Mouse (Mus musculus) megakaryocyte, embryonic 14.5 days (primary cell): ENCODE measurements around the gene Gng12. TPM values are rescaled to one million over a fixed set of nuclear protein-coding genes. Genes with fewer than 3 reads are reported as not detected.
"Not testable (repeated sequence)": the region's sequence is repeated elsewhere in the genome, so short reads cannot be mapped to it uniquely, and the experiment has no call there.

Experiments used
- H3K27me3 ChIP-seq: replicated peaks from 2 replicates; pipeline ENCODE3; 2012; ENCODE audit warnings: inconsistent platforms
- H3K36me3 ChIP-seq: replicated peaks from 2 replicates; pipeline ENCODE3; 2012; ENCODE audit warnings: low read length, inconsistent platforms, mixed read lengths
- H3K4me1 ChIP-seq: 2 replicates; pipeline ENCODE4 v1.6.1; 2012; ENCODE audit warnings: inconsistent platforms
- H3K4me3 ChIP-seq: replicated peaks from 2 replicates; pipeline ENCODE3; 2012; ENCODE audit warnings: moderate library complexity, mild to moderate bottlenecking, inconsistent platforms
- H3K9me3 ChIP-seq: 2 replicates; pipeline ENCODE4 v1.6.1; 2012; ENCODE audit warnings: inconsistent platforms
- FLI1 ChIP-seq: IDR thresholded peaks from 2 replicates; pipeline ENCODE4 v1.6.1; 2012; ENCODE audit warnings: low read length, inconsistent platforms, mixed read lengths
- GATA1 ChIP-seq: IDR thresholded peaks from 3 replicates; pipeline ENCODE4 v1.6.1; 2012; ENCODE audit warnings: mixed read lengths, low read length, inconsistent platforms, borderline replicate concordance
- polyA plus RNA-seq: library from polyadenylated mRNA; stranded (reverse); fragments of >175 nt; gene quantifications from 2 replicates; pipeline ENCODE4 v1.2.3, GENCODE M21; 2012; ENCODE audit warnings: low replicate concordance; ENCODE audit not compliant: insufficient read depth

Gene Gng12
- polyA plus RNA-seq, 1 experiment, result 24.2 TPM

DNA sequence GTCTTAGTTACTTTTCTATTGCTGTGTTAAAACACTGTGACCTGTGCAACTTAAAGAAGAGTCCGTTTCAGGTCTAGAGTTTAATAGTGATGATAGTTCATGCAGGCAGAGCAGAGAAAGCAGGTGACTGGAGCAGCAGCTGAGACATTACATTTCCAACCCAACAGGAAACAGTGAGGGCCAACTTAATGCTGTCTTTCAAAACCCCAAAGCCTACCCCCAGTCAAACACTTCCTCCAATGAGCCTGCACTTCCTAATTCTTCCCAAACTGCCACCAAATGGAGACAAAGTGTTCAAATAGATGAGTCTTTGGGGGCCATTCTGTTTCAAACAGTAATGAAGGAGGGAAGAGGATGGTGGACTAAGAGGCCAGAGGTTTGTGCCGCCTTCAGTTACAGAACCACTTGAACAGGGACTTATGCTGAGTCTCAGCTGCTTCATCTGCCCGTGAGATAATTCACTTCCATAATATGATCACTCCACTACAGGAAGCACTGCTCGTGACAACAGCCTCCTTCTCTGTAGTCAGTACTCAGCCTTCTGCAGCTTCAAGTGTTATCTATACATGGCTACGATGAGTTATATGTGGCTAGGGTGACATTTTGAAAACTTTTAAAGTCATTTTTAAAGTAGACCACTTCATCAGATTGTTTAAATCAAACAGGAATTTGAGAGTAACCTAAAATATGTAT, 55.7 kb downstream of the Gng12 start:
- Histone ChIP-seq H3K9me3 (no peaks in the 10 kb centered on the region), H3K36me3 (peaks cover 30% of the 10 kb centered on the region), H3K27me3 (no peaks in the 10 kb centered on the region), H3K4me1 (peaks cover 84% of the 10 kb centered on the region), H3K4me3 (peak overlapping the region; percentile 81)
- TF ChIP-seq GATA1 (no peak), FLI1 (no peak)

DNA sequence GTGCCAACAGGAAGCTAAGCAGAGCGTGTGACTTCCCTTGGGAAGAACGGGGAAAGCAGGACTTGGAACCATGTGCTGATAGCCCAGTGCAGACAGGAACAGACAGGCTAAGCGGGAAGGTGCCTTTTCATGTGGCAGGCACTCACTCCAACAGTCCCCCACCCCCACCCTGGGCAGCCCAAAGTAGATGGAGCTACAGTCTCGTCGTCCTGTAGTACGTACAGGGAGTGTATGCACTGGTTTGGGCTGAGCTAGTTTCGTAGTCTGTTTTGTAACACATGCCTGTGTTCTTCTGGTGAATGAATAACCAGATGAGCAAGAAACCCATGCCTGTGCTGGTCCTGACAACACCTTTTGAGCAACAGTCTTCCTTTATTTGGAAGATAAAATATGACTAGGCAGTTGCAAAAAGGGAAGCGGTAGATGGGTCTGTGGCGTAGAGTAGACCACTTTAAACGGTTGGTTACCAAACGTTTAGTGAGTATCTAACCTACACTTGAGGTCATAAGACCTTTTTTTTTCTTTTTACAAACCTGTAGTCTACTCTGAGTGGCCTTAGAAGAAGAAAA, 57.8 kb downstream of the Gng12 start:
- H3K4me3 ChIP-seq, result peak overlapping the region; percentile 83
- H3K36me3 ChIP-seq, result peaks cover 16% of the 10 kb centered on the region
- TF ChIP-seq GATA1 (no peak), FLI1 (no peak)
- H3K27me3 ChIP-seq, result no peaks in the 10 kb centered on the region
- H3K9me3 ChIP-seq, result no peaks in the 10 kb centered on the region
- peaks cover 76% of the 10 kb centered on the region for H3K4me1 ChIP-seq

DNA sequence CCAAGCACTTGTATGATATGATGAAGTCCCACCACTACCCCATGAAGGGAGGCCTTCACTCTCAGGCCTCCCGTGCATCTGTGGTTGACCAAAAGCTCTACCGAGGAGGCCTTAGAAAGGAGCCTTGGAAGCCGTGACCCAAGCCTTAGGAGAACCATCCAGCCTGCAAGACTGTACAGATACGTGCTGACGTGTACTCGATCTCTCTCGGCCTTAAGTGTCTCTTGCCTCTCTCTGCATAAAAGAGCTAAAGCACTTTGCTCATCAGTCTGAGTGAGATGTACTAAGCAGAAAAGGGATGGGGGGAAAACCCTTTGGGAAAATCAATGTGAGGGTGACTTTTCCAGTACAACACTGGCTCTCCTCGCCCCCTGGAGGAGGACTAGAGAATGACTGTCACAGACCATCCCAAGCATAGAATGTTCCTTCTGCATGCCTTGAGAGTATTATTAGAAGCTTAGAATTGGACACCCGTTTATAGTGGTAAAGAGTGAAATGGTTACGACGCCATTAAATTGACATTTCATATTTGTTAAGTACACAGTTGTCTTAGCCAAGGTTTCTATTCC, 59.0 kb downstream of the Gng12 start:
- Histone ChIP-seq H3K4me3 (no peak overlapping the region), H3K36me3 (peaks cover 9% of the 10 kb centered on the region), H3K4me1 (peaks cover 69% of the 10 kb centered on the region), H3K9me3 (no peaks in the 10 kb centered on the region), H3K27me3 (no peaks in the 10 kb centered on the region)
- no peak for TF ChIP-seq FLI1
- no peak for TF ChIP-seq GATA1

DNA sequence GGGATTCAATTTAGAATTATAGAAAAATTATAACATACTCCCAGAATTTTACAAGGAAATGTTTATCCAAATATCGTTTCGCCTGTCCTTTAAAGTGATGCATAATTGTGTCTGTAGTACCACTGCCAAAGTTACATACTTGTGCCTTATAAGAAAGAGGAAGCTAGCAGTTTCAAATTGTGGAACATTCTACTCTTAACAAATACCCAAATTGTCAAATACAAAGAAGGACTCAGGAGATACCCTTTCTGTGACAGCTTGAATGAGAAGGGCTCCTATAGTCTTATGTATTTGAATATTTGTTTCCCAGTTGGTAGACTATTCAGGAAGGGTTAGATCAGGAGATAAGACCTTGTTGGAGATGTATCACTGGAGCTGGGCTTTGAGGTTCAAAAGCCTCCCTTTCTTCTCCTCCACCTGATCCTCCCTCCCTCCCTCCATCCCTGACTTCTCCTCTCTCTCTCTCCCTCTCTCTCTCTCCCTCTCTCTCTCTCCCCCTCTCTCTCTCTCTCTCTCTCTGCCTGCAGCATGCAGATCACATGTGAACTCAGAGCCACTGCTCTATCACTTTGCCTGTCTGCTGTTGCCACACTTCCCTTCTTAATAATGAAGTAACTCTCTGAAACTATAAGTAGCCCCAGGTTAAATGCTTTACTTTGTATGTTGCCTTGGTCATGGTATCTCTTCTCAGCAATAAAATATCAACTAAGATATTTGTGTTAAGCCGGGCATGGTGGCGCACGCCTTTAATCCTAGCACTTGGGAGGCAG, 62.5 kb downstream of the Gng12 start:
- Histone ChIP-seq H3K27me3 (no peaks in the 10 kb centered on the region), H3K36me3 (peaks cover 28% of the 10 kb centered on the region), H3K9me3 (no peaks in the 10 kb centered on the region), H3K4me3 (no peak overlapping the region), H3K4me1 (peaks cover 59% of the 10 kb centered on the region)
- no peak for TF ChIP-seq GATA1
- no peak for TF ChIP-seq FLI1

DNA sequence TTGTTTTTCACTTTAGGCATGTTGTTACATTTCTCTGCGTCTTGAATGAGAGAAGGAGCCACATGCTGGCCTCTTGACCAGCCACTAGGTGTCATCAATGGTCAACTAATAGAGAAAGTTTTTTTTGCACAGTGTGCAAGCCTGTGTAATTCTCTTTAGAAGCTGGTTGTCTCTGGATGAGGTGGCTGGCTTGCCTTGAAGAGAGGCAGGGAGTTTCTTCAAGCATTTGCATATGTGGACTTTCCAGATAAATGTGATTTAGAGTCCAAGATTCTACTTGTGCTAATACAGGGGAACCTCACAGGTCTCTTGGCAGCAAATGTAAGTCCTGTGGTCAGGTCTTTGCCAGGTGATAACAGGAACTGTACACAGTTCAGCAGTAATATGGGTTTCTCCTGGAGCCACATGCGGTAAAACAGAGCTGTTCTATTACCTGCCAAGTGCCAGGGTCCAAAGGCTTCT, 66.4 kb downstream of the Gng12 start:
- H3K4me3 ChIP-seq, result no peak overlapping the region
- peaks cover 72% of the 10 kb centered on the region for H3K4me1 ChIP-seq

DNA sequence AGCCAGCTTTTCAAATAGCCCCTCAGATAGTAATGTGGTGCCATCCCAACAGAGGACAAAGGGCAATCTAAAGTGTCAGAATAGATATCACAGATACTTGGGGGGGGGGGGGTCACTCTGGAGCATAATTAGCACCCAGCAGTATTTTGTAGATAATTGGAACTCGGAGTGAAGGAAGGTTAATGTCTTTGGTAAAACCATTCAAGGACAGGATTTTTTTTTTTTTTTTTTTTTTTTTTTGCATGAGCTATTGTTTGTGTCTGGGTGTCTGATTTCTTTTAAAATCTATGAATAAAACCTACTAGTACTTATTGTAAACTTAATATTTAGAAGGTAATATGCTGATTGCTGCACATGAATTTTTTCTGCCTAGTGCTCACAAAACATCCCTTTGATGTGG, 66.9 kb downstream of the Gng12 start:
- peaks cover 26% of the 10 kb centered on the region for H3K36me3 ChIP-seq
- H3K4me1 ChIP-seq, result peaks cover 72% of the 10 kb centered on the region
- no peaks in the 10 kb centered on the region for H3K9me3 ChIP-seq
- no peak overlapping the region for H3K4me3 ChIP-seq
- H3K27me3 ChIP-seq, result no peaks in the 10 kb centered on the region
- TF ChIP-seq GATA1 (no peak), FLI1 (no peak)

More for the DNA sequence above, 66.4 kb downstream of the Gng12 start:
- Histone ChIP-seq H3K9me3 (no peaks in the 10 kb centered on the region), H3K36me3 (peaks cover 26% of the 10 kb centered on the region), H3K27me3 (no peaks in the 10 kb centered on the region)
- TF ChIP-seq FLI1, result no peak
- TF ChIP-seq GATA1, result no peak

DNA sequence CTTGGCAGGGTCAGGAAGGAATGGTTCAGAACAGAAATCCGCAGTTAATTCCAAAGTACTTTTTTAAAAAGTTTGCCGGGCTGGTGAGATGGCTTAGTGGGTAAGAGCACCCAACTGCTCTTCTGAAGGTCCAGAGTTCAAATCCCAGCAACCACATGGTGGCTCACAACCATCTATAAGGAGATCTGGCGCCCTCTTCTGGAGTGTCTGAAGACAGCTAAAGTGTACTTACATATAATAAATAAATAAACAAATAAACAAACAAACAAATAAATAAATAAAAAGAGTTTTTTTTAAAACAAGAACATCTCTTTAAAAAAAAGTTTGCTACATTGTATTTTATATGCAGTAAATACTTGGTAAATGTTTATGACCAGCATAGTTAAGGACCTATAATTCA, 67.5 kb downstream of the Gng12 start:
- not testable (repeated sequence) for H3K9me3 ChIP-seq

DNA sequence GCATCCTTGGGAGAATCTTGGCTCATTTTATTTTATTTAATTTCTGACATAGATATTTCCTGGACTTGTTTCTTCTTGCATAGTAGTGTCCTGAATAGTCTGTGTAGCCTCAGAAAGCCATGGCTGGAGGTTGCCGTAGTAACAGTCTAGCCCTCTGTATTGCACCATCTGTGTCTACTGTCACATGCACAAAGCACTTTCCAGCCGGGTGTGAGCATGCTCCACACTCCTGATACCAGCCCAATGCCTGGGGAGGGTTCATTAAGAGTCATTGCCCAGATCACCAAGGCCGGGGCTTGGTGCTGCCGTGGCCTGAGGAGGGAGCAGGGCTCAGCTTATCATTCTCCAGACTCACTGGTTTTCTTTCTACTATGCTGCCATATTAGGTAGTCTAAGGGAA, 68.0 kb downstream of the Gng12 start:
- TF ChIP-seq GATA1 (no peak), FLI1 (no peak)
- Histone ChIP-seq H3K9me3 (no peaks in the 10 kb centered on the region), H3K36me3 (peaks cover 26% of the 10 kb centered on the region), H3K4me3 (peak overlapping the region; percentile 64), H3K27me3 (no peaks in the 10 kb centered on the region), H3K4me1 (peaks cover 75% of the 10 kb centered on the region)

More for the DNA sequence above, 67.5 kb downstream of the Gng12 start:
- peaks cover 26% of the 10 kb centered on the region for H3K36me3 ChIP-seq
- peaks cover 74% of the 10 kb centered on the region for H3K4me1 ChIP-seq
- H3K4me3 ChIP-seq, H3K27me3 ChIP-seq: not testable (repeated sequence)

DNA sequence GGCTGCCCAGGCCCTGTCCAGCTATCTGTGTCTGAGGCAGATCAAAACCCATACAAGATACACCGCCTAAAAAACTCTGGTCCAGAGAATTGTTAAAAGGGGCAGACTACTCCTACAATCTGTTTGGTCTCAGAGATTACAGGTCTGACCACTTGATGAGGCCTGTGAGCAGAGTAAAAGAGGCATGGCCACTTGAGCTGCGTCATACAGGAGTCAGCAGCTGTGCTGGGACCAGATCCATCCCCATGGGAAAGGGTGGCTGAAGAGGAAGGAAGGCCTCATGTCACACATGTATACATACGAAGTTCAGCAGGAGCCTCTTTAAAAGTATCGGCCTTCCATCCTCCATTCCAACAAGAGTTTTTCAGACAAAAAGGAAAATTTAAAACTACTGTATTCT, 69.0 kb downstream of the Gng12 start:
- H3K4me1 ChIP-seq, result peaks cover 81% of the 10 kb centered on the region
- peaks cover 25% of the 10 kb centered on the region for H3K36me3 ChIP-seq
- no peak for TF ChIP-seq FLI1
- no peak for TF ChIP-seq GATA1
- H3K27me3 ChIP-seq, result no peaks in the 10 kb centered on the region
- peak overlapping the region; percentile 31 for H3K4me3 ChIP-seq
- H3K9me3 ChIP-seq, result no peaks in the 10 kb centered on the region

DNA sequence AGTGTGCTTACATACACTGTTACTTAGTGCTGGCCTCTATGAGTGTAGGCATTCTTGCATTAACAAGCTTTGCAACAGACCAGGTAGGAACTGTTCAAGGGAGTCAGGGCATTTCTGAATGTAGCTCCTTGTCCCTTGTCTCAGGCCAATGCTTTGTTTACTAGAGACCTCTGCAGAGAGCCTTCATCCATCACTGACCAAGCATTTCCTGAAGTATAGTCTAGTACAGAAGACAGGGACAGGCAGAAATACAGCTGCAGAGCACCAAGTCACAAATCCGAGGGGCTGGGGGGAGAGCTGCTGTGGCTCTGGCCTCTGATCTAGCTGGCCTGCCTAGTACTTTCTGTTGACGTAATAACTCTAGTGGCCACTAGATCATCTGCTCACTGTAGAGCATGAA, 71.6 kb downstream of the Gng12 start:
- H3K4me3 ChIP-seq, result peak overlapping the region; percentile 24
- H3K4me1 ChIP-seq, result peaks cover 91% of the 10 kb centered on the region
- no peaks in the 10 kb centered on the region for H3K9me3 ChIP-seq
- TF ChIP-seq GATA1 (no peak), FLI1 (no peak)
- H3K36me3 ChIP-seq, result peaks cover 7% of the 10 kb centered on the region
- H3K27me3 ChIP-seq, result no peaks in the 10 kb centered on the region
